Mouse (Mus musculus): ENCODE measurements at regions not wholly inside any gene's neighbourhood (a gene's known extent, or its start where the extent isn't known, plus 50 kb on each side); places are given as distances from the start of the nearest gene placed in this dataset.

DNA sequence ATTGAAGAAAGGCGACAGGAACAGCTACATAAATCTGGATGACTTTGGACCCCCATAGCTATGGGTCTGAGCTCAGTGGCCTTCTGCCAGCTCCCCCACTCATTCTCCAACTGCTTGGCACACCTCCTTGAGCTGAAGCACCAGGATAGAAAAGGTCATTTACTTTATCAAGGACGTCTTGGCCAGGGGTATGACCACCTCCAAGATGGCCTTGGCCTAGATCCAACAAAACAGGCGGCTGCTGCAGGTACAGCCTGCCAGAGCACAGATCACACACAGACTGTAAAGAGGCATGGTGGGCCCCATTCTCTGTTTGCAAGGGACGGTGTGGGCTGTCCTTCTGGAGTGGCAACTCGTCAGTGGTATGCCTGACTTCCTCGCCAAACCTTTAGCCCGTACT lies 264.2 kb downstream of the Abcc12 start:
- TF ChIP-seq CTCF (IDR thresholded peaks at IDR 0.05; ENCODE audit: control insufficient read depth, insufficient read depth, low read length) (no peak), POLR2A (IDR thresholded peaks at IDR 0.05; ENCODE audit: borderline replicate concordance, control insufficient read depth, low read depth, low read length) (no peak)

Measured in bone marrow, adult 2 months (tissue).